Mouse (Mus musculus): ENCODE results near the gene Fer.

- TF ChIP-seq CTCF (IDR thresholded peaks at IDR 0.05; ENCODE audit: insufficient read depth, low read depth, low read length) (no peak), POLR2A (IDR thresholded peaks at IDR 0.05; ENCODE audit: insufficient read depth, low read depth, low read length) (no peak)
These were observed 190.8 kb downstream of the Fer start for GRCm38 (mm10) chr17:64053636-64054035.
